Mouse (Mus musculus) forebrain, postnatal 0 days (tissue): ENCODE data around the gene Hapln4. TPM values are rescaled to one million over a fixed set of nuclear protein-coding genes. Genes with fewer than 3 reads are reported as not detected.
A peak's percentile ranks its signal among the peaks of the same experiment; 100 is the strongest.

Experiments
- ATAC-seq: fragments of 200-750 bp; cut with Nextera tagmentation; 2 replicates; pipeline ENCODE4 v1.8.0; 2017; ENCODE audit warnings: mild to moderate bottlenecking, moderate library complexity
- DNase-seq: peaks from one replicate; pipeline ENCODE4 v3.0.0-alpha.2; 2015
- H3K27ac ChIP-seq: fragments of 300-500 bp; sonication (generic); 2 replicates; pipeline ENCODE4 v1.5.1; 2014; ENCODE audit warnings: low read depth, mild to moderate bottlenecking, antibody characterized with exemption, low read length, moderate library complexity, mixed read lengths
- H3K27me3 ChIP-seq: fragments of 300-500 bp; sonication (generic); 2 replicates; pipeline ENCODE4 v1.6.1; 2014; ENCODE audit warnings: mild to moderate bottlenecking, low read length, mixed read lengths; ENCODE audit not compliant: insufficient read depth
- H3K36me3 ChIP-seq: fragments of 300-500 bp; sonication (generic); 2 replicates; pipeline ENCODE4 v1.6.1; 2014; ENCODE audit warnings: mild to moderate bottlenecking, moderate library complexity; ENCODE audit not compliant: insufficient read depth
- H3K4me1 ChIP-seq: fragments of 300-500 bp; sonication (generic); 2 replicates; pipeline ENCODE4 v1.6.1; 2014; ENCODE audit warnings: antibody characterized with exemption; ENCODE audit not compliant: insufficient read depth
- H3K4me2 ChIP-seq: fragments of 300-500 bp; sonication (generic); 2 replicates; pipeline ENCODE4 v1.6.1; 2014; ENCODE audit warnings: low read depth, mild to moderate bottlenecking, moderate library complexity
- H3K4me3 ChIP-seq: fragments of 300-500 bp; sonication (generic); 2 replicates; pipeline ENCODE4 v1.5.1; 2014; ENCODE audit warnings: low read depth, low read length, mixed read lengths
- H3K9ac ChIP-seq: fragments of 300-500 bp; sonication (generic); 2 replicates; pipeline ENCODE4 v1.6.1; 2014; ENCODE audit warnings: mild to moderate bottlenecking
- H3K9me3 ChIP-seq: fragments of 300-500 bp; sonication (generic); 2 replicates; pipeline ENCODE4 v1.6.1; 2016; ENCODE audit warnings: low read length
- CTCF ChIP-seq: sonication (generic); IDR thresholded peaks from 2 replicates; pipeline ENCODE4 v1.5.1; 2016; ENCODE audit warnings: antibody characterized with exemption, control low read depth, low read depth
- WGBS: fragments of 180-500 bp; shearing (Covaris S2); extraction: QIAGEN DNeasy Blood & Tissue Kit; methylation state at CpG from one replicate; pipeline ENCODE4 v1.1.7; 2014; 5-methylcytosine and 5-hydroxymethylcytosine counted together
- polyA plus RNA-seq: library from polyadenylated mRNA; unstranded; fragments of >200 nt; fragmentation: Nextera tagmentation; extraction: Ambion mirVana; gene quantifications from 2 replicates; pipeline ENCODE4 v1.2.1, GENCODE M21; 2015
- total RNA-seq: library from RNA; depleted of rRNA; stranded (reverse); fragments of >200 nt; gene quantifications from 2 replicates; pipeline ENCODE4 v1.2.3, GENCODE M21; 2014

The Hapln4 gene
- total and polyA plus RNA-seq, 2 experiments from 2014 or later: 0.48 to 0.71 TPM

GRCm38 (mm10) chr8:70084191-70085065 lies 1.2 kb downstream of the Hapln4 start:
- ATAC-seq: no peak
- TF ChIP-seq CTCF: peak; percentile 51
- Histone ChIP-seq H3K27me3 (peaks cover 52% of the 10 kb centered on the region), H3K36me3 (no peaks in the 10 kb centered on the region), H3K4me3 (peak overlapping the region; percentile 46), H3K9ac (peak overlapping the region; percentile 47), H3K9me3 (no peaks in the 10 kb centered on the region), H3K4me2 (peak overlapping the region; percentile 95), H3K27ac (no peak overlapping the region), H3K4me1 (peaks cover 20% of the 10 kb centered on the region; the same call in 1 of the 2 replicates)
- WGBS: 2% methylated on average over 71 of the region's 71 CpGs
- DNase-seq: peak; percentile 52

DNA sequence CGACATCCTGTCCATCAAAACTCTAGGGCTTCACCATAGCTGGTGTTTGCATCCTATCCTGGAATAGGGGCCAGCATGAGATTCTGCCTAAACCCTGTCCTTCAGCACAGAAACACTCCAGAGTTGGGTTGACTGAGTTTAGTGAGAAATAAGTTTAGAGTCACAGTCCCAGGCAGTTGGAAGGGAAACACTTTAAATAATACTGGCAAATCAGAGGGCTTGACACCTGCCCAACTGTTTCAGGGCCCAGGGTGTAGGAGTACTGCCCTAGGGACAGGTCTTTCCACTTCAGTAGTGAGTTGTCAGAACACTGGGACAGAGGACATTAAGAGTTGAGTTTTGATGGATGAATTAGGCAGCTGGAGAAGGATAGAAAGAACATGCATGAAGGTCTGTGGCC lies 2.9 kb downstream of the Hapln4 start:
- Histone ChIP-seq H3K27ac (no peak overlapping the region), H3K4me1 (peaks cover 21% of the 10 kb centered on the region; the same call in 1 of the 2 replicates), H3K9me3 (no peaks in the 10 kb centered on the region), H3K36me3 (no peaks in the 10 kb centered on the region), H3K4me2 (no peak overlapping the region), H3K4me3 (no peak overlapping the region), H3K9ac (no peak overlapping the region), H3K27me3 (peaks cover 52% of the 10 kb centered on the region)
- DNase-seq (no peak), ATAC-seq (no peak)
- WGBS: 42% methylated on average over 1 of the region's 1 CpGs
- TF ChIP-seq CTCF: no peak

GRCm38 (mm10) chr8:70087237-70087636 lies 4.0 kb downstream of the Hapln4 start:
- no peaks in the 10 kb centered on the region for H3K36me3 ChIP-seq
- H3K27ac ChIP-seq: no peak overlapping the region
- 9% methylated on average over 7 of the region's 7 CpGs for WGBS
- peaks cover 21% of the 10 kb centered on the region; the same call in 1 of the 2 replicates for H3K4me1 ChIP-seq
- H3K9me3 ChIP-seq: no peaks in the 10 kb centered on the region
- no peak for TF ChIP-seq CTCF
- no peak overlapping the region for H3K4me2 ChIP-seq
- DNase-seq: no peak
- H3K27me3 ChIP-seq: peaks cover 48% of the 10 kb centered on the region
- no peak for ATAC-seq
- H3K4me3 ChIP-seq: no peak overlapping the region; the same call in 1 of the 2 replicates
- no peak overlapping the region for H3K9ac ChIP-seq

DNA sequence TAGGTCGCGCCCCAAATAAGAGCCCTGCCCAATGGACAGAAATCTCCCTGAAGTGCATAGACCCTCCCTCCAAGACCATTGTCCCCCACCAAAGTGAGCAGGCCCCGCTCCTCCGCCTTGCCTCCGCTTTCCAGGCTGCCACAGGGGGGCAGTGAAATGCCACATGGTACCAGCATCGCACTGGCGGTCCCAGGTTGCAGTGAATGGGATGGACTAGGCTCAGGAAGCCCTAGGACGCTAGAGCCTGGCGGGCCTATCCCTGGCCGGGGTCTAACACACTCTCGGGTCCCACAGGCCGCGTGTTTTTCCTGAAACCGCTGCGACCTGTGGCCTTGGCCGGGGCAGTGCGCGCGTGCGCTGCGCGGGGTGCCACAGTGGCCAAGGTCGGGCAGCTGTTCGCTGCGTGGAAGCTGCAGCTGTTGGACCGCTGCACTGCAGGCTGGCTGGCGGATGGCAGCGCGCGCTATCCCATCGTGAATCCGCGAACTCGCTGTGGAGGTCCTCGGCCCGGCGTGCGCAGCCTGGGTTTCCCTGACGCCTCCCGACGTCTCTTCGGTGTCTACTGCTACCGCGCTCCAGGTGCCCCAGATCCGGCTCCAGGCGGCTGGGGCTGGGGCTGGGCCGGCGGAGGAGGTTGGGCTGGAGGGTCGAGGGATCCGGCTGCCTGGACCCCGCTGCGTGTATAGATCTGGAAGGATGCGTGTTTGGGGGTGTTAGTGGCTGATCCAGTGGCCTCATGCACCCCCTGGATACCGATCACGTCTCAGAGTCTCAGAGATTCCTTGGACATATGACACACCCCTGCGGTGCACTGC lies 4.8 kb downstream of the Hapln4 start:
- H3K27ac ChIP-seq: no peak overlapping the region
- WGBS: 6% methylated on average over 56 of the region's 56 CpGs
- H3K4me2 ChIP-seq: peak overlapping the region; percentile 94
- peak overlapping the region; percentile 38 for H3K4me3 ChIP-seq
- peak; percentile 83 for DNase-seq
- H3K9ac ChIP-seq: peak overlapping the region; percentile 56
- ATAC-seq: peak; percentile 80
- H3K36me3 ChIP-seq: no peaks in the 10 kb centered on the region
- H3K4me1 ChIP-seq: peaks cover 21% of the 10 kb centered on the region; the same call in 1 of the 2 replicates
- no peaks in the 10 kb centered on the region for H3K9me3 ChIP-seq
- H3K27me3 ChIP-seq: peaks cover 40% of the 10 kb centered on the region
- TF ChIP-seq CTCF: peak; percentile 94

DNA sequence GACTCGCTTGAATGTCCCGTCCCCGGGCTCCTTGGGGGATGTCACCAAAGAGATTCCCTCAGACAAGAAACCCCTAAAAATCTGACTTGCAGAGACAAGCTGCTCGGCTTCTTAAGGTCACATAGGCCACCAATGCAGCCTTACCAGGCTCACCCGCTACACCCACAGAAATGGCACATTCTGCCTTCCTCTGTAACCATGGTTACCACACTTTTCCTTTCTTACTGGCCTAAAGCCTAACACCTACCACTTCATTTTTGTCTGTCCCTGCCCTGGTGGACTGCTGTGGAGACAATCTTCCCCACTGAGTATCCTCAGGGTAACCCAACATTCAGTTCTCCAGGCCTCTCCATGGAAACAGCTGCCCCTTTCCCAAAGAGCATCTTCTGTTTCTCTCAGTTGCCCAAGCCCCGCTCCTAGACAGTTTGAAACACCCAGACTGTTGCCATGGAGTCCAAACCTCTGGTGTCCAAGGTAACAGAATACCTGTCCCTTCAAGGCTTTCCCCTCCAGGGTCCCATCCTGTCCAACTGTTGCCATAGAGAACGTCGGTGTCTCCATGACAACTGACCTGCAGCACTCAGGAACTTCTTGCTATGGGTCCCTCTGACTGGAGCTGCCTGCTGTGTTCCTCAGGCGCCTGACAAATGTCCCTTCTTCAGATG lies 6.2 kb downstream of the Hapln4 start:
- Histone ChIP-seq H3K4me1 (peaks cover 14% of the 10 kb centered on the region; the same call in 1 of the 2 replicates), H3K27me3 (peaks cover 27% of the 10 kb centered on the region), H3K27ac (no peak overlapping the region), H3K9me3 (no peaks in the 10 kb centered on the region), H3K36me3 (peaks cover 7% of the 10 kb centered on the region; the same call in 1 of the 2 replicates), H3K4me3 (no peak overlapping the region), H3K9ac (no peak overlapping the region), H3K4me2 (no peak overlapping the region)
- DNase-seq (peak; percentile 55), ATAC-seq (peak; percentile 54; the same call in 1 of the 2 replicates)
- WGBS: 42% methylated on average over 9 of the region's 9 CpGs
- TF ChIP-seq CTCF: no peak

GRCm38 (mm10) chr8:70092786-70093185 lies 9.5 kb downstream of the Hapln4 start:
- DNase-seq: no peak
- no peak for ATAC-seq
- no peak overlapping the region for H3K27ac ChIP-seq
- H3K27me3 ChIP-seq: no peaks in the 10 kb centered on the region; the same call in 1 of the 2 replicates
- TF ChIP-seq CTCF: no peak
- peaks cover 9% of the 10 kb centered on the region; the same call in 1 of the 2 replicates for H3K4me1 ChIP-seq
- H3K9me3 ChIP-seq: no peaks in the 10 kb centered on the region
- no peak overlapping the region for H3K4me2 ChIP-seq
- no peak overlapping the region for H3K4me3 ChIP-seq
- H3K36me3 ChIP-seq: peaks cover 36% of the 10 kb centered on the region
- 66% methylated on average over 8 of the region's 8 CpGs for WGBS
- no peak overlapping the region for H3K9ac ChIP-seq
